Mouse (Mus musculus) thymus, postnatal 36 days (tissue): ENCODE measurements around the gene Ap2a2.
"Not testable (repeated sequence)": the region's sequence is repeated elsewhere in the genome, so short reads cannot be mapped to it uniquely, and the experiment has no call there.

Source experiments
- DNase-seq, 2 experiments: peaks; one replicate each; pipeline ENCODE4 v3.0.0; 2022; ENCODE audit warnings: mixed read lengths in 2 of 2

The Ap2a2 gene

DNA sequence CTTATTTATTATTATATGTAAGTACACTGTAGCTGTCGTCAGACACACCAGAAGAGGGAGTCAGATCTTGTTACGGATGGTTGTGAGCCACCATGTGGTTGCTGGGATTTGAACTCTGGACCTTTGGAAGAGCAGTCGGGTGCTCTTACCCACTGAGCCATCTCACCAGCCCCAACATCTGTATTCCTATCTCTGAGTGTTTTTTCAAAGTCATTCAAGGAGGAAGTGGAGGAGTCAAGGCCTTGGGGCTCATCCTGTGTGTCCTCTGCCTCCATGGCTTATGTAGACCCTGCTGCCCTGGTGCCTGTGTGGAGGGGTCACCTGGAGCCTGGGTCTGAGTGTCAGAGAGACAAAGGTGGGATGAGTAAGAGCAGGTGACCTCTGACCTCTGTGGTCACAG lies 107.1 kb downstream of the Ap2a2 start:
- not testable (repeated sequence) for DNase-seq

DNA sequence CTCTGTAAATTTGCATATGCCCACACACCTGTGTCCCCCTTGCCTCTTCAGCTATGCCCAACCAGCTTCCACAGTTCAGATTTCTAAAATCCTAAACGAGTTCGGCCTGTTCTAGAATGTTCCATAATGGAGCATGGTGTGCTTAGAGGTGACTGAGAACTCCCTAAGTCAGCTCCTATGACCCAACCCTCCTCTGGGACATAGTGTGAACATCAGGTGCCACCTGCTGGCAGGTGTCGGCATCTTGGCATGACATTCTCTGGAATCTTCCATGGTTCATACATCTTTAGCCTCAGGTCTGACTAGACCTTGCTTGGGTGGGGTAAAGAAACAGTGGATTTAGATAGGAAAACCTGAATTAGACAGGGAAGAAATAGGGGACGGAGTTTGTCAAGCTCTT lies 109.0 kb downstream of the Ap2a2 start:
- peak; percentile 26 to 29 for DNase-seq

DNA sequence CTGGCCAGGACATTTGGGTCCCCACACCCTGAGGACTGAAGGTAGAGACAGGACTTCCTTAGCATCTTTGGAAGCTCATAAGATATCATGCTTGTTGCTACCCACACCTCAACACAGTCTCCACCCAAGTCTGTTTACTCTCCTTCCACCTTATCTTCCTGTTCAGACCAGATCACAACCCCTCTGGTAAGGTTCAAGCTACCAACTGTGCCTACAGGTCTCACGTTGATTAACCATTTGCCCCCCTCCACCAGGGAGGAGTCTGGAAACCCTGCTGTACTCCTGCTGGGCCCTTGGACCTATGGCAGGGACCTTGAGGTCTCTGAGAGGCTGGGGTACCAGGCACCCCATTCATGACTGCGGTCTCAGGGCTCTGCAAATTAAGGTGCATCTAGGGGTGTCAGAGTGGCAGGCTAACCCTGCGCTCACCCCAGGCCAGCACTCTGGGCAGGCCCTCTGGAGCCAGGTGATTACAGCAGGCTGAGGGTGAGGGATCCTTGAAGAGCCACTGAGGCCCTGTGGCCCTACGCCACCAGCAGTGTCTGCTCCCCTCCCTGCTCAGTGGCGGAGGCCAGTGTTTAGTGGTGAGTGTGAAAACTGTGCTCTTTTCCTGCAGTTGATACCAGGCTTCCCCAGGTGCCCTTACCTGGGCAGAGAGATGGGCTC lies 109.8 kb downstream of the Ap2a2 start:
- DNase-seq = no peak

DNA sequence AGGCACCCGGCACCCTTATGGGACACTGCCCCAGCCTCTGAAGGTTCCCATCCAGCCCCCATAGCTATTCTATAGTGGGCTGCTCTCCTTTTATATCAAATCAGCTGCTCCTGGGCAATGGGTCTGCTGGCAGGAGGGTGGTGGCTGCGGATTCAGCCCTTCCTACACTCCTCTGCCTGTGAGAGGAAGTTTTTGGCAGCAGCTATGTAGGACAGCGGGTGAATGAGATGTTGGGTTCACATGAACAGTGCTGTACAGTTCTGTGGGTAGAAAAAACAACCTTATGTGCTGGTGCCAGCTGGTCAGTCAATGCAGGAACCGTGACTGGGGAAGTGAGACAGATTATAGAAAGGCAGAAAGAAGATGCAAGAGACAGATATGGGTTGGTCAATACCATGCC lies 116.9 kb downstream of the Ap2a2 start:
- DNase-seq = no peak
